19 mouse cellular contexts compared by ENCODE assay signal in genomic region chr10:40827706-40828105, GRCm38 (mm10). TPM values are rescaled to one million over a fixed set of nuclear protein-coding genes. Genes with fewer than 3 reads are reported as not detected.
"Had no signal": no experiment of that assay in that cellular context is flagged by ENCODE, and none has a peak within 500 bp of the region (broad histone marks: within the 10 kb centered on the region; RNA-seq: fewer than 3 reads in every experiment).

No protein-coding gene starts in this region.

- H3K9ac ChIP-seq: liver, embryonic 13.5 days; neural tube, embryonic 12.5 days; stomach, embryonic 15.5 days had no signal

- H3K27me3 ChIP-seq: liver, embryonic 13.5 days; neural tube, embryonic 12.5 days; stomach, embryonic 15.5 days had no signal

- H3K27ac ChIP-seq: kidney, postnatal 0 days; liver, embryonic 13.5 days; neural tube, embryonic 12.5 days; stomach, embryonic 15.5 days had no signal

- H3K4me3 ChIP-seq: liver, embryonic 13.5 days; neural tube, embryonic 12.5 days; stomach, embryonic 15.5 days had no signal

- H3K4me2 ChIP-seq: liver, embryonic 13.5 days; midbrain, embryonic 11.5 days; neural tube, embryonic 12.5 days; stomach, embryonic 15.5 days had no signal

- H3K9me3 ChIP-seq: liver, embryonic 13.5 days; neural tube, embryonic 12.5 days; stomach, embryonic 15.5 days had no signal

- H3K4me1 ChIP-seq: liver, embryonic 13.5 days; neural tube, embryonic 12.5 days; stomach, embryonic 15.5 days had no signal

- ATAC-seq: intestine, postnatal 0 days had no signal

- DNase-seq: kidney, adult 2 months; kidney, postnatal 25 days; liver, embryonic 13.5 days; lung, adult 2 months; lung, postnatal 14 days; lung, postnatal 4 days; midbrain, embryonic 14.5 days; retina, postnatal 1 day; right cerebral cortex, postnatal 25 days; spleen, adult 18-20 months; thymus, postnatal 36 days had no signal

RNA-seq across cellular contexts. Expression of gene Wasf1, which starts 55.6 kb away (rescaled TPM):
- total RNA-seq: megakaryocyte progenitor cell, adult 5-6 weeks; megakaryocyte-erythroid progenitor cell, adult 5-6 weeks; neutrophil, adult 5-6 weeks had no signal
